Mouse (Mus musculus) skeletal muscle tissue, adult 2 months (tissue): ENCODE results near the gene Herpud1.
"Not testable (repeated sequence)": the region's sequence is repeated elsewhere in the genome, so short reads cannot be mapped to it uniquely, and the experiment has no call there.

Experiments
- DNase-seq: peaks from one replicate; pipeline ENCODE4 v3.0.0-alpha.2; 2012; ENCODE audit warnings: low read depth, low spot score

Herpud1 gene

DNA sequence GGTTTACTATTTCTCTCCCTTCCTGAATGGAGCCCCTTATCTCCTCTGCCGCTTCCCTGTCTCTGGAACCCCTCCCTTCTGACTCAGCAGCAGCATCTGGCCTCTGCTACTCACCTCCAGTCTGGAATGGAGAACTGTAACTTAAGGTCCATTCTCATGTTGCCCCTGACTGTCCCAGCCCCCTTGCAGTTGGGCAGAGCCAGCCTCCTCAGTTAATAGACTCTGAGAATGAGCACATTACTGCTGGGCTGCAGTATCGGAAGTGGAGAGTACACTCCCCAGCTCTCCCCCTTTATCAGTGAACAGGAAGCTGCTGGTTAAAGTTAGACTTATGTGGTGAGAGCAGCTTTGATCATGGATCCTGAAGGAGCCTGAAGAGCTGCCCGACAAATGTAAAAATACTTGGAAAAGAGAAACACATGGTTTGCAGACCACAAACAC lies 10.7 kb upstream of the Herpud1 start:
- no peak for DNase-seq

GRCm38 (mm10) chr8:94376176-94376575 lies 10.1 kb upstream of the Herpud1 start:
- DNase-seq: no peak

GRCm38 (mm10) chr8:94376580-94376979 lies 9.7 kb upstream of the Herpud1 start:
- DNase-seq: no peak

DNA sequence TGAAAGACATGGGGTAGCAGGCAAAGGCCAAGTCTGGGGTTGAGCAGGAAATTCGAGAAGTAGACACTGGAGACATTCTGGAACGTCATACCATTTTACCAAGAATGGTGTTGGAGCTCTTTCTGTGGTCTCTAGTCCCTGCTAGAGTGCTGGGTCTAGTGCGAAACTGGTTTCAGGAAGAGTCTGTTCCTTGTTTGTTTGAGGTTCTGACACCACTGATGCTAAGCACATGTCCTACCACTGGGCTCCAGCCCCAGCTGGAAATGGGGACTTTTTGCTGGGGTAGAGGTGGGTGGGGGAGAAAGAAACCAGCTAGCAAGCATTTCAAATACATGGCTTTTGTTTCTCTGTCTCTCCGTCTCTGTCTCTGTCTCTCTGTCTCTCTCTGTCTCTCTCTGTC lies 9.2 kb upstream of the Herpud1 start:
- DNase-seq: peak; percentile 25

GRCm38 (mm10) chr8:94377714-94378205 lies 8.5 kb upstream of the Herpud1 start:
- peak; percentile 70 for DNase-seq

DNA sequence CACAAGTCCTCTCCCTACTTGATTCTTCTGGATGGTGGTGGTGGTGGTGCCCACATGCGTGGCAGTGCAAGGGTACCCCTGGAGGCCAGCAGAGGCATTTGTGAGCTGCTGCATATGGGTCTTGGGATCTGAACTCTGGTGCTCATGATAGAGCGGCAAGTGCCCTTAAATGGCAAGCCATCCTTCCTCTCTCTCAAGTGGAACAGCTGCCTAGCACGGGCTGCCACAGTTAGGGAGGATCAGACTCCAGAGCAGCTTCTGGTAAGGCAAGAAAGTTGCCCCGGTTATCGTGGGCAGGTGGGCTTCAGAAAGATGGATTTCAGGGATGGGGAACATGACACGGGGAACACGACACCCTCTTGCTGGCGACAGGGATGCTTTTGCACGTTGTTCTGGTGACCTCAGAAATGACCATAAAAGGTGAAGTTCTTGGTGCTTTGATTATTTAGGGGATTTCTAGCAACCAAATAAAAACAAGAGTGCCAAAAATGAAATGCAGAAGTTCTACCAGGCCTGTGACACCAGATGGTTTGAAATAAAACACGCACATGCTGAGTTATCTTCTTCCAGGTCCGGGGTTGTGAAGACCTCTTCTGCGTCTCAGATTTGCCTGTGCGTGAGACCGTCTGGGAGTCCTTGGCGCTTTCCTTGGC lies 7.3 kb upstream of the Herpud1 start:
- no peak for DNase-seq

GRCm38 (mm10) chr8:94379686-94380085 lies 6.6 kb upstream of the Herpud1 start:
- DNase-seq: no peak

GRCm38 (mm10) chr8:94384166-94384565 lies 2.1 kb upstream of the Herpud1 start:
- DNase-seq: no peak

DNA sequence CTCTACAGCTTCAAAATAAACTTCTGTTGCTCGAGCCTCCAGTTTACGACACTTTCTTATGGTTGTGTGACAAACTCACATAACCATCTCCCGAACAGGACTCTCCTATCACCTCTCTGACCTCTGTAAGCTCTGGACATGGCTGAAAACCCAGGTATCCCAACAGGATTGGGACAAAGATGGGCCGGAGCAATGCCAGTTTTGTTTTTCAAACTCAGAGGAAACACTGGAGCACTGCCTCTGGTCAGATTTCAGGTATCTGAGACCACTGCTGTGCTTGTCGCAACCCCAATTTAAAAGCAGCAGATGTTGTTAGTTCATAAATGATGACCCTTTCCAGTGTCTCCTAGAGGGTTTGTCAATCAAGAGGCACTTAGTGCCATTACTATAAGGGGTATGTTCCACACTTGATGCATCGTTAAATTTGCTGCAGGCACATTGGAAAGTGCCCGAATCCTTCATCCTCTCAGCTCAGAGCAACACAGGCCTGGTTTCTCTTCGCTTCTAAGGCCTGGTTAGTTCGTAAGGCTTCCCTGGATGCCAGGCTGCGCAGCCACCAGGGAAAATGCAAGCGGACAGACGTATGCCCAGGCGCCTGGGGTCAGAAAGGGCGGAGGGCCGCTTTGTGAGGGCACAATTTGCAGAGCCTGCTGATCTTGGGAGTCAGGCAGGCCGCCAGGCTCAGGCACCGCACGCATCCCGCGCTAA lies 578 bp upstream of the Herpud1 start:
- DNase-seq: peak; percentile 22

- DNase-seq: peak; percentile 98
These were observed 918 bp downstream of the Herpud1 start for GRCm38 (mm10) chr8:94387027-94387684.

GRCm38 (mm10) chr8:94387785-94388184 lies 1.5 kb downstream of the Herpud1 start:
- peak; percentile 18 for DNase-seq

DNA sequence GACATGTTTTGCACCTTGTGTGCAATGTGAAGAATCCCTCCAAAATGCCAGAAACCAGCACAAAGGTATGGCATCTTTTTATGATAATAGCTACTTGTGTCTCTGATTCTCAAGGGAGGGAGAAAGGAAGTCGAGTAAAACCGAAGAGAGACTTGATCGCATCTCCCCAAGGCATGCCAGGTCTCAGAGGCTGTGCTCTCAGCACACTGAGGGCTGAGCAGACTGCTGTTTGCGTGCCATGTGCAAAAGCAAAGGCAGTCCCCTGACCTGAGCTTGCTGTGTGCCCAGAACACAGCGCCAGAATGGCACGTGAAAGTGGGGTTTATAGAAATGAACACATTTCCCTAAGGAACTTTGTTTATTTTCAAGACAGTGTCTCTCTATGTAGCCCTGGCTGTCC lies 3.3 kb downstream of the Herpud1 start:
- no peak for DNase-seq

GRCm38 (mm10) chr8:94390429-94390828 lies 4.2 kb downstream of the Herpud1 start:
- no peak for DNase-seq

GRCm38 (mm10) chr8:94390910-94391309 lies 4.7 kb downstream of the Herpud1 start:
- DNase-seq: no peak

DNA sequence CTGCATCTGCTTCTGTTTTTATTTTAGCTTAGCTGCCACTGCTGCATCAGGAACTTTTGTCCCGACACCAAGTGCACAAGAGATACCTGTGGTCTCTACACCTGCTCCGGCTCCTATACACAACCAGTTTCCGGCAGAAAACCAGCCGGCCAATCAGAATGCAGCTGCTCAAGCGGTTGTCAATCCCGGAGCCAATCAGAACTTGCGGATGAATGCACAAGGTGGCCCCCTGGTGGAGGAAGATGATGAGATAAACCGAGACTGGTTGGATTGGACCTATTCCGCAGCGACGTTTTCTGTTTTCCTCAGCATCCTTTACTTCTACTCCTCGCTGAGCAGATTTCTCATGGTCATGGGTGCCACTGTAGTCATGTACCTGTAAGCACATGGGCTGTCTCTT lies 5.9 kb downstream of the Herpud1 start:
- DNase-seq: peak; percentile 46

GRCm38 (mm10) chr8:94392648-94393047 lies 6.4 kb downstream of the Herpud1 start:
- no peak for DNase-seq

DNA sequence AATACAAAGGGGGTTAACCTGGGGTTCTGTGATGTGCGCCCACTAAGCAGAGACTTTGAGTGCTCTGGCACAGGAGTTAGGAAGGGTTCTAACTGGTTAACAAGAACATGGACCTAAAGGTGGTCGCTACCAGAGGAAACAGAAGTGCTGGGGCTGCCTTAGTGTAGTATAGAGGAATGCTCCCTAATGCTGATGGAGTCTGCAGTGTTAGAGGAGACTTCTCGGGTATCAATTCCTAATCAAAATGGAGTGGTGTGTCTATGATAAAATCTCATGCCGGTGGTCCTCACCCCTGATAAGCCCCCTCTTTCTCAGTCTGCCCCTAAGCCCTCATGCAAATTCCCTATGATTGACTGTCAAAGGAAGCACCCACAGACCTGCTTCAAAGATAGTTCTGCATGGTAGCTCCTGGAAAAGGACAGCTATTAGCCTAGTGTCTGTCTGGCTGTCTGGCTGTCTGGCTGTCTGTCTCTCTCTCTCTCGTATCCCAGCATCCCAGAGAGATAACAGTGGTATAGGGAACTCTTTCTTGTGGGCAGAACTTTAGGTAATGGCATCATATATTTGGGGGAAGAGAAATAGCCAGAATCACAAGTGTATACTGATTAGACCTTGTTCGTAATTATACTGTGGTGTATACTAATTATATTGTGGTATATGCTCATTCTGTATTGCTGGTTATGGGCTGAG lies 9.8 kb downstream of the Herpud1 start:
- no peak for DNase-seq

DNA sequence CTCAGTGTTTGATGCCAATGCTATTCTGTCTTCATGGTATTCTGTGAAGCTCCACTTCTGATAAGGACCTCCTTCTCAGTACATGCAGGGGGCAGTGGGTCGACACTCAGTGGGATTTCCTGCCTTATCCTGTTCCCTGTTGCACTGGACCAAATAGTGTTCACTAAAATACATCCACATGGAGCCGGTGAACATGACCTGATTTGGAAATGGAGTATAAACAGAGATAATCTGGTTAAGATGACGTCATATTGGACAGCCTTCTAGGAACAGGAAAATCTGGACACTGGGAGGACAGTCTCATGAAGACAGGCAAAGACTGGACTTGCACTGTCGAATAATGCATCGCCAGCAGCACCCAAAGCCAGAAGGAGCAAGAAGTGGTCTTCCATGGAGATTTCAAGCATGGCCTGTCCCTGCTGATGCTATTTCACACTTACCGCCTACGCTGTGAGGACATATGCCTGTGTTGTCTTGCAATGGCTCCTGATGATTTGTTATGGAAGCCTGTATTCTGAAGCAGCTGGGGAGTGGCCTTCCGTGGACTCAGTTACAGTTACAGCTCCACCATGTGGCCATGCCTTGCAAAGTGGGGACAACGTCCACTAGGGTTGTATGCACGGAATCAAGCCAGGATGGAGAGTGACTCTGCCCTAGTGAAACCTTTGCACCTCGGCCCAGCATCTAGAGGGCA lies 10.9 kb downstream of the Herpud1 start:
- peak; percentile 62 for DNase-seq

DNA sequence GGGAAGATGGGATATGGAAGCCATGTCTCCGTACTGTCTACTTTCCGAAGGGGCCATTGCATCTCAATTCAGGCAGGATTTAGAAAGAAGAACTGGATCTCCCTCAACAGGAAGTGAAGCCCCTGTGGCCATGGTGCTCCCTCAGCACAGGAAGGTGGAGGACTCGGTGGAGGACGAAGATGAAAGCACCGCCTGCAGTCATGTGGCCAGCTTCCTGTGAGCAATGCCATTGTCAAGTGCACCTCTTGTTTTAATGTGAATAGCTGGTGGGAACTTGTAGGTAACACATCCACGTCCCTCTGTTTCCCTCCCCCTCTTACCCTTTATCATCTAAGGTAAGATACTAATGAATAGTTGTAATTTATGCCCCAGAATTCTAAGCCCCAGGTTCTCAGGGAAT lies 12.3 kb downstream of the Herpud1 start:
- DNase-seq: no peak

DNA sequence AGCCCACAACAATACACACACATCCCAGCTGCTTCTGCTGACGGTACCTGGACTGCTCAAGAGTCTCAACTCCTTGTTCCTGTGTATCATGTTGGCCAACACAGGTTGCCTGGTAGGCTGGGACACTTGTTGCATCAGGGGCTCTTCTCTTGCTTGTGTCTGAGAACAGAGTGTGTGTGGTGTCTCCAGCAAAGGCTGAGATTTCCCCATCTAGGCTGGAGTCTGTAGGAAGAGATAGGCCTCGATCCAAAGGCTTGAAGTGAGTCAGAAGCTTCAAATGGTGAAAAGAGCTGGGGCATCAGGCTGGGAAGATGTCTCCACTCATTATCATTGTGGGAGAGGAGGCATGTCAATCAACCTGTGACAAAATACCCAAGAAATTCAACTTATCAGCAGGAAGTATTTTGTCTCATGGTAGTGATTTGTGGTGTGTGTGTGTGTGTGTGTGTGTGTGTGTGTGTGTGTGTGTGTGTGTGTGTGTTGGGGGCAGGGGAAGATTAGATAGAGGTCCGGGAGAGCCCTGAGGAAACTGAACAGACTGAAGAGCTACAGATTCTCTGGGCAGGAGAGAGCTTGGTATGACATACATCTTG lies 13.2 kb downstream of the Herpud1 start:
- DNase-seq: no peak

- DNase-seq: not testable (repeated sequence)
These were observed 13.7 kb downstream of the Herpud1 start for GRCm38 (mm10) chr8:94399957-94400356.
